Mouse (Mus musculus): ENCODE results near the gene Alg9.

Alg9 gene

GRCm38 (mm10) chr9:50774991-50775612 lies at the start of gene Alg9, which contains the start of gene 1110032A03Rik:
TSS of gene Alg9 (plus strand) at chr9:50775019.
TSS of gene 1110032A03Rik (minus strand) at chr9:50775520.
- peak; percentile 93 for DNase-seq (ENCODE audit: low spot score)

GRCm38 (mm10) chr9:50725921-50726590 lies 48.8 kb upstream of the Alg9 start:
- DNase-seq (ENCODE audit: low spot score) = no peak

- DNase-seq (ENCODE audit: low spot score) = no peak
Observed at GRCm38 (mm10) chr9:50727171-50727924, 47.5 kb upstream of the Alg9 start.

GRCm38 (mm10) chr9:50727925-50728651 lies 46.7 kb upstream of the Alg9 start:
- DNase-seq (ENCODE audit: low spot score) = no peak

DNA sequence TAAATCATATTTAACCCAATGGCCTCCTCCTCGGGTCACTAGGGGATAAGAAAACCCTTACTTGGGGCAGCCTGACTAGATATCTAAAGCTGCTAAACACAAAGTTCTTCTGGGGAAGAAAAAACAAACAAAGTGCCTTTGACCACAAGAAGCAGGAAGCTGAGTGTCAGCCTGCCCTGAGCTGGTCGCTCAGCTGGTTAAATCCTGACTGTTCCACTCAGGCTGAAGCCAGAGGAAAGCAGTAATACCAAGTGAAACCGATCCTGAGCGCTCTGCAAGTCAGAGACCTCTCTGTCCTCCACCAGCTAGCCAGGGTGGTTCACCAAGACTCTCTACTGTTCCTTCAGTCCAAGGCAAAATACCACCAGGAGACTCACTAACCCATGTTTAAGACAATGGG lies 45.2 kb upstream of the Alg9 start:
- no peak for DNase-seq (ENCODE audit: low spot score)

DNA sequence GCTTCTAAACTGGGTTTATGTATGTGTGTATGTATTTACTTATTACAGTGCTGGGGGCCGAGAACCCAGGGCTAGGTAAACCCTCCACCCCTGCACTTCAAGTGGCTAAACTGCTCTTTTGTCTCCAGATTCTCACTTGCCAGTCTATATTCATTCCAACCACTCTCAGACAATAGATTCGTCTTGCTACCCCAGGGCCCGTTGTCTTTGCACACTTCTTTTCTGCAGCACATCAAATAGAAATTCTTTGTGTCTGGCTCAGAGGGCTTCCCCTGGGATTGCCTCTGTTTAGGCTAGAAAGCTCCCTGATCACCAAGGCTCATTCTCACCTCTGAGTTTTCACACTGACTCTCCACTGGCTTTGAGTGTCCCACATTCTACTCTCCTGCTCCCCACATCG lies 42.3 kb upstream of the Alg9 start:
- DNase-seq (ENCODE audit: low spot score) = no peak

- DNase-seq (ENCODE audit: low spot score) = no peak
Observed at GRCm38 (mm10) chr9:50734989-50735388, 39.8 kb upstream of the Alg9 start.

DNA sequence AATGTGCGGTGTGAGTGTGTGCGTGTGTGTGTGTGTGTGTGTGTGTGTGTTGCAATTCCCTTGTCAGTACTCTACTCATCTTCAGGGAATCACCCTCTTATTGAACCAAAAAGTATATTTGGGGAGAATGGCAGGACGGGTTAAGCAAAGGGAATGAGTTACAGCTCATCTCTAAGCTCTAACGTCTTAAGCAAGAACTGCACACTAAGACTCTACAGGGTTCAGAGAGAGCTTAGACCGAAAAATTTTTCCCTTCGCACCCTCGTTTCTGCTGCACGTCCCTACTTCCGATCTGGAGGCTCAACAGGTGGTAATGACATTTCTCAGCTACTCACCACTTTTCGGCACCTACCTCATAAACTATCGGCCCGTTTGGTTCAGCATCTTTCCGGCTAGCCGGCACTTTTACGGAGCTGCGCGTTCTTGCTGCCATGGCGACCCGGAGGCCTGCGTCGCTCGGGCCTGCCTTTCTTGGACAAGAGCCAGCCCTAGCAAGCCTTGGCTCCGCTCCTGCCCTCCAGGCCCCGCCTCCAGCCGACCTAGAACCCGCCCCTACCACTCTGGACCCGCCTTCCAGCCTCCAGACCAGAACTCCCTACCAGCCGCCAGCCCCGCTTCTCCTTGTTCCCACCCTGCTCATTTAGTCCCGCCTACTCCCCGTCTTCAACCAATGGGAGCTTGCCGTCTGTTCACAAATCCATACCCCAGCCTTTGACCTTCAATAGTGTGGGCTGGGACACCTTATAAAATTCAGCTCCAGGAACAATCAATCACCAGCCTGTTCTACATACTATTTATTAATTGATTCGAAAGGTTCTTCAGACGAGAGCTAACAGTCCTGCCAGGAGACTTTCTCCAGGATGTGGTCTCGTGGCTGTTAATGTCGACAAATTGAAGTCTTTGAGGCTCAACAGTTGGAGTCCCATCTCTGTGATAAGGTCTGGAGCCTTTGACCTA lies 35.6 kb upstream of the Alg9 start, which contains the start of gene Dixdc1:
Gene Dixdc1, minus strand, starts transcription at position 604 of the 957 bp plus-strand sequence.
- DNase-seq (ENCODE audit: low spot score) = peak; percentile 79

DNA sequence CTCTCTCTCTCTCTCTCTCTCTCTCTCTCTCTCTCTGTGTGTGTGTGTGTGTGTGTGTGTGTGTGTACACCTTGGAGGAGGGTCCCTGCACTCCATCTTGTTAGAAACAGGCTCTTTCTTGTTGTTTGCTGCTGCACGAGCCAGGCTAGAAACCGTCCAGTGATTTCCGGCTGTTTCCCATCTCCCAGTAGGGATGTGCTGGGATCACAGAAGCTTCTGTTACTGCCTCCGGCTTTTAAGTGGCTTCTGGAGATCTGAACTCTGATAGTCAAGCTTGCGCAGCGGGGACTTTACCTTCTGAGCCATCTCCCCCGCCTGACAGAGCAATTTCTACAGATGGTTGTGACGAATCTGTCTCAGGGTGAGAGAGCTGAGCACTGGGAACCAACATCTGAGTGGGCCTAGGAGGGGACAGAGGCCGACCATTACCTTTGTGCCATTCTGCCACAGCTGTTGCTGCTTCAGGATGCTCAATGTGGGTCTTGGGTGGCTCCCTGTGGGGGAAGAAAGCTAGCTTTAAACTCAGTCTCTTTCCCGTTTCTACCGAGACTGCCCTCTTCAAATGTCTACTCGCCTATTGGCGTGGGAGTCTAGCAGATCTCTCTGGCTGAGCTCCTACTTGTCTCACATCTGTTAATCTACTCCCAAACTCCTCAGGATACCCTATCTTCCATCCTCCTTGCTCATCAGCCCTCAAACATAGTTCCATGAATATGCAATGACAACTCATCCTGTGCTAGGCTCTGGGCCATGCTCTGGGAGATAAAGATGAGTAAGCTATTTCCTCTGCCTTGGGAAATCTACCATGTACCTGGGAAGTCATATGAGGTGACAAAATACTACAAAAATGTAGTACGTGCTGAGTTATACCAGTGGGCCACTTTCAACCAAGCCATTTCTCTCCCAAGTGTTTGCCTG lies 33.7 kb upstream of the Alg9 start:
- DNase-seq (ENCODE audit: low spot score) = no peak

- no peak for DNase-seq (ENCODE audit: low spot score)
Observed at GRCm38 (mm10) chr9:50742261-50742660, 32.6 kb upstream of the Alg9 start.

DNA sequence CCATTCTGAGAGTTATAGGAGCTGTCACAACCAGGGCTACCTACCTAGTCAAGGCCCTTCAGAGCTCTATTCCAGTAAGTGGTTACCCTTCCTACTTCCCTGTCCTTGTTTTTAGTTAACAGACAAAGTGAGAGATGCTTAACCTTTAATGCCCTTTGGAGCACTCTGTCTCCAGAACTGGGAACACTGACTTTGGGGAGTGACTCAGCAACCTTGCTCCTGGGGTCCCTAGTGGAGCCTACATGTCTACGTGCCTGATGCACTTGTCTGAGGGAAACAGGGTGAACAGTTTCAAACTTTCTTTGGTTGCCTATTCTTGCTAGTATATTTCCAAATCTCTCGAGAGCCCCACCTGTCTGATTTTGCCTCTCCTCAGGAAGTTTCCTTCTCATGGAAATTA lies 32.1 kb upstream of the Alg9 start:
- DNase-seq (ENCODE audit: low spot score) = no peak

GRCm38 (mm10) chr9:50745806-50746205 lies 29.0 kb upstream of the Alg9 start:
- no peak for DNase-seq (ENCODE audit: low spot score)

- no peak for DNase-seq (ENCODE audit: low spot score)
Observed at GRCm38 (mm10) chr9:50746214-50746677, 28.6 kb upstream of the Alg9 start, which contains the start of gene 2310030G06Rik. TSS of gene 2310030G06Rik (minus strand) at chr9:50746536.

GRCm38 (mm10) chr9:50750706-50751105 lies 24.1 kb upstream of the Alg9 start:
- no peak for DNase-seq (ENCODE audit: low spot score)

- DNase-seq (ENCODE audit: low spot score) = no peak
Observed at GRCm38 (mm10) chr9:50751323-50751722, 23.5 kb upstream of the Alg9 start, which contains the start of gene Cryab. TSS of gene Cryab (plus strand) at chr9:50751325.

GRCm38 (mm10) chr9:50752054-50752602 lies 22.7 kb upstream of the Alg9 start, which contains the start of gene Hspb2:
TSS of gene Hspb2 (minus strand) at chr9:50752354.
- no peak for DNase-seq (ENCODE audit: low spot score)

GRCm38 (mm10) chr9:50752784-50753615 lies 21.8 kb upstream of the Alg9 start:
- peak; percentile 46 for DNase-seq (ENCODE audit: low spot score)

- DNase-seq (ENCODE audit: low spot score) = no peak
Observed at GRCm38 (mm10) chr9:50753947-50754346, 20.9 kb upstream of the Alg9 start.

Data from ovary, postnatal 10 days (tissue).